Mouse (Mus musculus) cerebellum, adult 2 months (tissue): ENCODE results near the gene Rfx4.

Source experiments
- CTCF ChIP-seq: fragments of 200-500 bp; IDR thresholded peaks from 2 replicates; pipeline ENCODE4 v1.5.1; 2011; ENCODE audit warnings: low read depth, mild to moderate bottlenecking, control low read depth, low read length, moderate library complexity, borderline replicate concordance; ENCODE audit not compliant: insufficient read depth
- POLR2A ChIP-seq: fragments of 200-500 bp; IDR thresholded peaks from 2 replicates; pipeline ENCODE4 v1.6.1; 2011; ENCODE audit warnings: low read length, control low read depth, borderline replicate concordance; ENCODE audit not compliant: insufficient read depth

- TF ChIP-seq POLR2A (no peak), CTCF (no peak)
Observed at GRCm38 (mm10) chr10:84819669-84820068, 63.8 kb downstream of the Rfx4 start.
